Mouse (Mus musculus): Measurements from ENCODE around the gene Fbxo10. TPM values are rescaled to one million over a fixed set of nuclear protein-coding genes. Genes with fewer than 3 reads are reported as not detected.
"Not testable (repeated sequence)": the region's sequence is repeated elsewhere in the genome, so short reads cannot be mapped to it uniquely, and the experiment has no call there.

The Fbxo10 gene
- polyA plus RNA-seq, 1 experiment from 2014 or later: 19.2 TPM

DNA sequence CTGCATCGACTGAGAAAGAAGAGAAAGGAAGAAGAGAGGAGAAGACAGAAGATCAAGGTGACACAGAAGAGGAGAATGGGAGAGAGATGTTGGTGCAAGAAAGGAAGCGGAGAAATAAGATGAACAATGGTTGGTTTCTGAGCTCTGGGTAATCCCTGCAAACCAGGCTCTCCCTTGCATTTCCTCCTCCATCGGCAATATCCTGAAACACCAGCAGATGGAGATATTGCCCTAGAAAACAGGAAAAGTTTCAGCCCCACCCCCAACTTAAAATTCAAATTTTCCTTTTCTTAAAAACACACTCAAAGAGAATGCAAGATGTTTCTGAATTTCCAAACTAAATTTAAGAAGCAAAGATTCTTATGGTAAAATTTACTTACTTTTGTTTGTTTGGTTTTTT lies 68.8 kb downstream of the Fbxo10 start:
- H3K9me3 ChIP-seq: no peaks in the 10 kb centered on the region
- no peaks in the 10 kb centered on the region for H3K36me3 ChIP-seq
- H3K27ac ChIP-seq: no peak overlapping the region
- H3K9ac ChIP-seq: no peak overlapping the region
- no peaks in the 10 kb centered on the region for H3K27me3 ChIP-seq
- H3K4me3 ChIP-seq: no peak overlapping the region
- peaks cover 28% of the 10 kb centered on the region for H3K4me1 ChIP-seq
- no peak overlapping the region for H3K4me2 ChIP-seq (replicated peaks)
- 13% methylated on average over 3 of the region's 3 CpGs for WGBS
- no peak for ATAC-seq (ENCODE audit: low FRiP score, low read depth)

DNA sequence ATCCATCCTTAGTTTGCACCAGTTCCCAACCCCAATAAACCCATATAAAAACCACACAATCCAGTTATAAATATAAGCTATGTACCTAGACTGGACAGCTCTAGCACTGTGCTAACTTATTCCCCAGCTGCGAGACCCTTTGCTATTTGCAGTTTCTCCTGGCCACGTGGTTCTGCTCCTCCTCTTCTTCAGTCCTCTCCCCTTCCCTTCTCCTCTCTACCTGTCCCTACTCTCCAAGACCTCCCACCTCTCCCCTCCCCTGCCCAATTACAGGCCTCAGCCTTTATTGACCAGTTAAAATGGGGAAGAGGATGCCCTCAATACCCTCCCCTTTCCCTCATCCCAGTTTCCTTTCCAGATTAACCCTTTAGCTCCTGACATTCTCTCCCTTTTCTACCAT lies 70.9 kb downstream of the Fbxo10 start:
- peak overlapping the region; percentile 79 for H3K4me2 ChIP-seq (replicated peaks)
- H3K9me3 ChIP-seq: no peaks in the 10 kb centered on the region
- no peak for ATAC-seq (ENCODE audit: low FRiP score, low read depth)
- H3K27ac ChIP-seq: no peak overlapping the region
- H3K27me3 ChIP-seq: no peaks in the 10 kb centered on the region
- peaks cover 24% of the 10 kb centered on the region for H3K4me1 ChIP-seq
- WGBS: 0% methylated on average over 2 of the region's 2 CpGs
- H3K4me3 ChIP-seq: peak overlapping the region; percentile 84
- H3K9ac ChIP-seq: peak overlapping the region; percentile 80
- H3K36me3 ChIP-seq: no peaks in the 10 kb centered on the region

DNA sequence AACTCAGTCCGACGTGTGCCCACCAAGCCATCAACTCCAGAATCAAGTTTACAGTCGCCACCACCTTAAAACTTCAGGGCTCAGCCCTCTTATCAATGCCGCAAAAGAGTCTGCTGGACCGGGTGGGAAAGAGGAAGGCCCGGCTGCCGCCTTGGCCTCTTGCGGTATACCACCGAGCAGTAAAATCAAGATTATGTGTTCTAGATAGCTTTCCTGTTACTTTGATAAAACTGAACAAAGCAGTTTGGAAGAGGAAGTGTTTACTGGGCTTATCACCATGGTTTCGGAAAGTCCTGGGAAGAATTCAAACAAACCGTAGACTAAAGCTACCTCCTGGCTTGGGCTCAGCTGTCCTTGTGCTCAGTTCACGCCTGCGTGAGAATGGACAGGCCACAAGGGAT lies 71.4 kb downstream of the Fbxo10 start:
- Histone ChIP-seq H3K27me3 (no peaks in the 10 kb centered on the region), H3K4me3 (peak overlapping the region; percentile 84), H3K9me3 (no peaks in the 10 kb centered on the region), H3K36me3 (no peaks in the 10 kb centered on the region), H3K27ac (peak overlapping the region; percentile 77), H3K4me2 (replicated peaks) (peak overlapping the region; percentile 79), H3K4me1 (peaks cover 24% of the 10 kb centered on the region), H3K9ac (peak overlapping the region; percentile 80)
- WGBS: 2% methylated on average over 13 of the region's 13 CpGs
- ATAC-seq (ENCODE audit: low FRiP score, low read depth): no peak

DNA sequence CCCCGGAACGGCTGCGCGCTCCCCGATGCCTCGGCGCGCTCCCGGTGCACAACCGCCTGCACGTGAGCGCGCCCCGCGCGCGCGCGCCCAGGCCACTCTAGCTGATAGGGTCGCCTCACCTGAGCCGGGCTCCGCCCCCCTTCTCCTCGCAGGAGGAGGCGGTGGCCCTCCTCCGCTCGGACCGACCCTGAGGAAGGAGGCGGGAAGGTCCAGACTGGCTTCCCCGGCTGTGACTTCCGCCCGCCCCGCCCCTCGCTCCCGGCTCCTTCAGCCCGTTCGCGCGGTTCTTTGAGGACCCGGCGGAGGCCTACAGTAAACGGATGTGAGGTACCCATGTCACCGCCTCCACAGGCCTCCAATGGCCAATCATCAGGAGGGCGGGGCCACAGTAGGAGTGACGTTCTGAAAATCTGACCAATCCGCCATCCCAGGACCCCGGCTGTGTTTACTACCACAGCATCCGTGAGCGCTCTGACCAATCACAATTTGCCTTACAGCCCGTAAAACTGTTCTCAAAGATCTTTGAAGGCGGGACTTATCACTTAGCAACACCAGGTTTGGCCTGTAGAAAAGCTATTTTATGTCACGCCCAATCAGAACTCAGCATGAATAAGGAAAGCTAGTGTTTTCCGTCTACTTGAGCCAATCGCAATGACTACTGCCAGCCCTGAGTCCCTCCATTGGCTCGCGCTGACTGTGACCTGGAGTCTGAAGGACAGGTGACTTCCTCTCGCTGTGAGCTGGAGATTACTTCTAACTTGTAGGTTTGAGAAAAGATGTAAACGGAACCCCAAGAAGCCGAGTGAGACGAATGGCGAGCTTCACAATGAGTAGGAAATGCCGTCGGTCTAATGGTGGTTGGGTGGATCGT lies 72.1 kb downstream of the Fbxo10 start, which contains the start of gene Zbtb5:
Gene Zbtb5 (minus strand): TSS at position 308 of the 871 bp plus-strand sequence.
- no peaks in the 10 kb centered on the region for H3K9me3 ChIP-seq
- peak within 1 kb of the TSS; percentile 95 for H3K27ac ChIP-seq
- H3K4me1 ChIP-seq: peaks cover 24% of the 10 kb centered on the region
- peak; percentile 99 for ATAC-seq (ENCODE audit: low FRiP score, low read depth)
- H3K36me3 ChIP-seq: no peaks in the 10 kb centered on the region
- under 1% methylated on average over 62 of the region's 63 CpGs for WGBS
- no peaks in the 10 kb centered on the region for H3K27me3 ChIP-seq
- H3K4me3 ChIP-seq: peak within 1 kb of the TSS; percentile 84
- peak within 1 kb of the TSS; percentile 91 for H3K9ac ChIP-seq
- peak within 1 kb of the TSS; percentile 80 for H3K4me2 ChIP-seq (replicated peaks)

DNA sequence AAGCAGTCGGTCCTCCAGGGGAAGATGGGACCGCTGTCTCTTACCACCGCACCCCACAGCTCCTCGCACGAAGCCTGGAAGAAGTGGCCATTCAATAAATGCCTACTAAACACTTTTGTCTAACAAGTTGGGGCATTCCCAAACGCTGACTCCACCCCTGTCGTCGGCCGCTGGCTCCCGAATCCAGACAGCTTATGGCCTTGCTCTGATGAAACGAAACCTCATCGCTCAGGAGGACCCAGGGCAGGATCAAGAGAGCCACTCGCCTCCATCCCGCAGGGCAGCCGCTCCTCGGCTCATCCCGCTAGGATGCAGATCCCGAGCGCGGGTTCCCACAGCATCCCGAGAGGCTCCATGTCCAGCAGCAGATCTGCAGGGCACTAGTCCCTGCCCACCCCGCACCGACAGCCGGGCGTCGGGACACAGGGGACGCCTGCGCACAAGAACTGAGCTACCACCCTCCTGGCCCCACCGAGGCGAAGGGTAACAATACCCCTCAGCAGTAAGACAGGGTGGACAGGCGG lies 72.8 kb downstream of the Fbxo10 start:
- no peaks in the 10 kb centered on the region for H3K9me3 ChIP-seq
- H3K27me3 ChIP-seq: no peaks in the 10 kb centered on the region
- peak; percentile 68 for ATAC-seq (ENCODE audit: low FRiP score, low read depth)
- peak overlapping the region; percentile 80 for H3K4me2 ChIP-seq (replicated peaks)
- 0% methylated on average over 31 of the region's 31 CpGs for WGBS
- H3K27ac ChIP-seq: peak overlapping the region; percentile 95
- H3K36me3 ChIP-seq: no peaks in the 10 kb centered on the region
- peak overlapping the region; percentile 91 for H3K9ac ChIP-seq
- H3K4me3 ChIP-seq: peak overlapping the region; percentile 84
- H3K4me1 ChIP-seq: peaks cover 24% of the 10 kb centered on the region

DNA sequence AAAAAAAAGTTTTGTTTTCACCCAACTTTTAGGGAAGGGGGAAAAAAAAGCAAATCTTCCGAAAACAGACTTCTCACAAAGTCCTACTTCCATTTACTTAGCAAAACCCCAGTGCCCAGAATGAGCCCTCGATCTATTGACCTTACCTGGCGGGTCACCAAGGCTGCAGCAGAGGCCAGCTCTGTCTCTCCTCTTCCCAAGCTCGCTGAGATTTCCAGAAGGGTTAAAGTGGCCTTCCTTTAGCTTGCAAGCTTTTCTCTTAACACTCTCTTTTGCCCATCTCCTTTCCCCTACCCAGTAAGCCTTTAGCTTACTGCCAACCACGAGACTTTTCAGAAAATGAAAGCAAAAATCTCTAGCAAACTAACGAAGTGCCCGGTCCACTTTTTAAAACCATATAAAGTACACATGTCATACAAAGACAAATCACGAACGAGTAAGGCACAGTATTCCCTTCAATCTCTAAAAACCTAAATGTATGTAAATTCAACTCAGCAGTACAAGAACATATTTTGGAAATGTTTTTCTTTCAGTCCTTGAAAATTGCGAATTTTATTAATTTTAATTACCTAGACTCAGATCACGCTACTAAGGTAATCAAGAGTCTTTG lies 73.5 kb downstream of the Fbxo10 start:
- Histone ChIP-seq H3K4me1 (peaks cover 24% of the 10 kb centered on the region), H3K36me3 (no peaks in the 10 kb centered on the region), H3K9ac (peak overlapping the region; percentile 91), H3K27me3 (no peaks in the 10 kb centered on the region), H3K4me2 (replicated peaks) (peak overlapping the region; percentile 80), H3K27ac (peak overlapping the region; percentile 95), H3K4me3 (peak overlapping the region; percentile 84), H3K9me3 (no peaks in the 10 kb centered on the region)
- WGBS: 7% methylated on average over 11 of the region's 11 CpGs
- no peak for ATAC-seq (ENCODE audit: low FRiP score, low read depth)

DNA sequence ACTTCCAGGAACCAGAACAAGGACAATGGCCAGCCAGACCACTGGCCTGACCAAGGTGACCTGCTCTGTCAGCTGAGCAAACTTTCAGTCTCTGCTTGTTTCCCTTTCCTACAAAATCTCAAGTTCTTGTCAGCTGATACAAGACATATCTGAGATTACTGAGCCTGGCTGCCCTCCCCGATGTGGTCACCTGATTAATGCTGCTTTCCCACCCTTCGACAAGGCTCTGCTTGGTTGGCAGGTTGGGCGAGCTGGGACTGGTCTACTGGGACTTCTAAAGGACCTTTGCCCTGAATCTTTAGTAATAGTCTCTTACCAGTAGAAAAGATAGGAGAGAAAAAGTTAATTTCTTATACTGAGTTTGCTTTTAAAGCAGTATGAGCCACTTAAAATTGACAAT lies 79.0 kb downstream of the Fbxo10 start:
- ATAC-seq (ENCODE audit: low FRiP score, low read depth): no peak
- H3K4me1 ChIP-seq: peaks cover 9% of the 10 kb centered on the region
- WGBS: 77% methylated on average over 3 of the region's 3 CpGs
- H3K9ac ChIP-seq: no peak overlapping the region
- no peak overlapping the region for H3K4me2 ChIP-seq (replicated peaks)
- H3K36me3 ChIP-seq: 0 out of 2 replicates have a peak, but pooled peaks cover 3% of the 10 kb centered on the region
- H3K4me3 ChIP-seq: no peak overlapping the region
- H3K27ac ChIP-seq: no peak overlapping the region
- H3K9me3 ChIP-seq: no peaks in the 10 kb centered on the region
- no peaks in the 10 kb centered on the region for H3K27me3 ChIP-seq

DNA sequence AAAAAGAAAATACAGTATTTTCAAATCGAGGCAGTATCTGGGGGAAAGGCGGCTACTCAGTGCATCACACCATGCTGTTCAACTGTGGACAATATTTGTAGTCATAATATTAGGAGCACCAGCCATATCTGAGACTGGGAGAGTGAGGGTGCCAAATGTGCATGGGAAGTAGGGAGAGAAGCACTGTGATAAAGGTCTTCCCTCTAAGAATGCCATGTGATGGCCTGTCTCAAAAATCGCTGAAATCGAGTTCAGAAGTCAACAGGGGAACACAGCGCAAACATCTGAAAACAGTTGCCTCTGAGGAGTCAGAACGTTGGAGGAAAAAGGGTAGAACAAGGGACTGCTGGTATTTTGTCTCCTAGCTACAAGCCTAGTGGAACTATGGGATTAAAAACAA lies 84.4 kb downstream of the Fbxo10 start:
- H3K4me1 ChIP-seq: no peaks in the 10 kb centered on the region; the same call in 1 of the 2 replicates
- no peak for ATAC-seq (ENCODE audit: low FRiP score, low read depth)
- no peaks in the 10 kb centered on the region for H3K27me3 ChIP-seq
- H3K9ac ChIP-seq: no peak overlapping the region
- H3K27ac ChIP-seq: no peak overlapping the region
- H3K36me3 ChIP-seq: peaks cover 11% of the 10 kb centered on the region
- H3K4me2 ChIP-seq (replicated peaks): no peak overlapping the region
- H3K9me3 ChIP-seq: no peaks in the 10 kb centered on the region
- no peak overlapping the region for H3K4me3 ChIP-seq
- 90% methylated on average over 6 of the region's 6 CpGs for WGBS

DNA sequence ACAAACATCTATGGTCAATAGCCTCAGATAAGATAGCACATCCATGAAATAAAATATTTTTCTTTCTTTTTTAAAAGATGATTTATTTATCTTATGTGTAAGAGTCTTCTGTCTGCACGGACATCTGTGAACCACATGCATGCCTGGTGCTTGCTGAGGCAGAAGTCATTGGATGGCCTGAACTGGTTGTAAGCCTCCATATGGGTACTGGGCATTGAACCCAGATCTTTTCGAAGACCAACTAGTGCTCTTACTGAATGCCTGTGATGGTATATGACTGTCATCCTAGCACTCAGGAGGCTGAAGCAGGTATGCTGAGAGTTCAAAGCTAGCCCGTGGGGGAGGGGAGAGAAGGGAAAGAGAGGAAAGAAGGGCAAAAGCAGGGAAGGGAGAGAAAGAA lies 86.3 kb downstream of the Fbxo10 start:
- Histone ChIP-seq H3K27ac (no peak overlapping the region), H3K4me3 (no peak overlapping the region), H3K36me3 (peaks cover 25% of the 10 kb centered on the region), H3K4me1 (no peaks in the 10 kb centered on the region; the same call in 1 of the 2 replicates), H3K9ac (no peak overlapping the region), H3K4me2 (replicated peaks) (no peak overlapping the region), H3K27me3 (no peaks in the 10 kb centered on the region), H3K9me3 (no peaks in the 10 kb centered on the region)
- no peak for ATAC-seq (ENCODE audit: low FRiP score, low read depth)
- 82% methylated on average over 3 of the region's 3 CpGs for WGBS

DNA sequence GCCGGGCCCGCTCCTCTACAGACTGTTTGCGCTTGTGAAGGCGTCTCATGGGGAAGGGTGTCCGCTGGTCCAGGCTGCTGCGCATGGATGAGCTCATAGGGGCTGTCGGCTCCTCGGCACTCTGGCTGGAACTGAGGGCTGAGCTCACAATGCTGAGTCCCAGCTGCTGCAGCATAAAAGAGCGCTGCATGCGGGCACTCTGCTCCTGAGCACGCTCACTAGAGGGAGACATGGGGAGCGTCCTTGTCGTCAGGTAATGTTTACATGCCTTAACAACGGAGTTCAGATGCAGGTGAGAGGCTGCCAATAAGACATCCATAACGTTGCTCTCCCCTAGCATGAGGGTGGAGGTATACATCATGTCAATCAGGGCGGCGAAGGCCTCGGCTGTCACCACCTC lies 89.6 kb downstream of the Fbxo10 start:
- Histone ChIP-seq H3K4me2 (replicated peaks) (no peak overlapping the region), H3K36me3 (peaks cover 49% of the 10 kb centered on the region), H3K4me3 (no peak overlapping the region), H3K4me1 (no peaks in the 10 kb centered on the region; the same call in 1 of the 2 replicates), H3K9me3 (no peaks in the 10 kb centered on the region), H3K9ac (no peak overlapping the region), H3K27me3 (no peaks in the 10 kb centered on the region), H3K27ac (no peak overlapping the region)
- 89% methylated on average over 18 of the region's 18 CpGs for WGBS
- no peak for ATAC-seq (ENCODE audit: low FRiP score, low read depth)

DNA sequence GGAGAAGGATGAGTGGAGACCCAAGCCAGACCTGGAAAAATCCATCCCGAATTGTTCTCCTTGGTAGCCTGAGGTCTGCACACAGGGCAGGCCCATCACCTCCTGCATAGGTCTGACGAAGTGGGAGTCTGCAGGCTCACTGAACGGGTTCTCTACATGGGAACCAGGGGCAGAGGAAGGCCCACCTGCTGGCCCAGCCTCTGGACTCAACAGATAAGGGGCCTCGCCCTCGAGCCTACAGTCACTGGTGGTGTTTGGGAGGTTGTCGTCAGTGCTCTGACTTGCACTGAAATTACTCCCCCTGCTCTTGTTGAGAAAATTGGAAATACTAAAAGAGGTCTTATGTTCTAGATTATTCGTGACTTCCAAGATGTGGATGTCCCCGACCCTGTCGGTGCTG lies 90.6 kb downstream of the Fbxo10 start:
- 94% methylated on average over 9 of the region's 9 CpGs for WGBS

DNA sequence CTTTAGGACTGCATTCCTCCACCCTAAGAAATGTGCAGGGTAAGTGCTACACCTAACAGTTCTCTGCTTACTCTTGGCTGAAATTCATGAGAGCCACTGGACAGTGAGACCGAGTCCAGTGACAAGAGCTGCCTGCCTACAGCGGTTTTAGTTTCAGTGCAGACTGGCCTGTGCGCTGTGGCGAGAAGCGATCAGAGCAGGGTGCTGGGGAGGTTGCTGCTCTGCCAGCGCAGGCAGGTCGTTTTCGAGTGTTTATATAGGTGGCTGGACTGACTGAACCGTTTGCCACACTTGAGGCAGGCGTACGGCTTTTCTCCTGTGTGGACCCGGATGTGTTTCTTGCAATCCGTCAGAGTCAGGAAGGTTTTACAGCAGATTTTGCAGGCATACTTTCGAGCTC lies 91.2 kb downstream of the Fbxo10 start:
- H3K9me3 ChIP-seq; H3K27me3 ChIP-seq; H3K4me3 ChIP-seq; H3K9ac ChIP-seq; H3K27ac ChIP-seq; H3K4me2 ChIP-seq (replicated peaks); ATAC-seq (ENCODE audit: low FRiP score, low read depth); H3K4me1 ChIP-seq: not testable (repeated sequence)
- 80% methylated on average over 14 of the region's 14 CpGs for WGBS
- peaks cover 65% of the 10 kb centered on the region for H3K36me3 ChIP-seq

More for the DNA sequence above, 90.6 kb downstream of the Fbxo10 start:
- Histone ChIP-seq H3K9me3 (no peaks in the 10 kb centered on the region), H3K4me1 (no peaks in the 10 kb centered on the region; the same call in 1 of the 2 replicates), H3K4me3 (no peak overlapping the region), H3K4me2 (replicated peaks) (no peak overlapping the region), H3K27me3 (no peaks in the 10 kb centered on the region), H3K36me3 (peaks cover 59% of the 10 kb centered on the region), H3K9ac (no peak overlapping the region), H3K27ac (no peak overlapping the region)
- no peak for ATAC-seq (ENCODE audit: low FRiP score, low read depth)

Measured in limb, embryonic 13.5 days (tissue).